Mouse (Mus musculus): Measurements from ENCODE around the gene Galnt18.

Gene Galnt18

DNA sequence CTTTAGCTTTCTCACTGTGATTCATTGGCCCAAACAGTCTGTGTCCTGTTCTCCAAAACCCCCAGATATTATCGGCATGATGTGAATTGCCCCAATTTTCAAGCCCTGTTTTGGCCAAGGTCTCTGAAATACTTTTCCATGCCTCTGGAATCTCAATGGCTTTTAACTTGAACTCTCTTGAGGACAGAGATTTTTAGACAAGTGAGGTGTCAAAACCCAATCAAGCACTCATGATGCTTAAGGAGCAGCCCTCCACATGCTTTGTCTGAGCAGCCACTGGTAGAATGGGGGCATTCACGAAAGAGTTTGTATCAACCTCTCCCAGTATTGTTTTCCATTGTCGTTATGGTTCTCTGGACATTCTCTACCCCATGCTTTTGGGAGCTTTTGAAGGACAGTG lies 9.2 kb downstream of the Galnt18 start:
- DNase-seq: no peak

DNA sequence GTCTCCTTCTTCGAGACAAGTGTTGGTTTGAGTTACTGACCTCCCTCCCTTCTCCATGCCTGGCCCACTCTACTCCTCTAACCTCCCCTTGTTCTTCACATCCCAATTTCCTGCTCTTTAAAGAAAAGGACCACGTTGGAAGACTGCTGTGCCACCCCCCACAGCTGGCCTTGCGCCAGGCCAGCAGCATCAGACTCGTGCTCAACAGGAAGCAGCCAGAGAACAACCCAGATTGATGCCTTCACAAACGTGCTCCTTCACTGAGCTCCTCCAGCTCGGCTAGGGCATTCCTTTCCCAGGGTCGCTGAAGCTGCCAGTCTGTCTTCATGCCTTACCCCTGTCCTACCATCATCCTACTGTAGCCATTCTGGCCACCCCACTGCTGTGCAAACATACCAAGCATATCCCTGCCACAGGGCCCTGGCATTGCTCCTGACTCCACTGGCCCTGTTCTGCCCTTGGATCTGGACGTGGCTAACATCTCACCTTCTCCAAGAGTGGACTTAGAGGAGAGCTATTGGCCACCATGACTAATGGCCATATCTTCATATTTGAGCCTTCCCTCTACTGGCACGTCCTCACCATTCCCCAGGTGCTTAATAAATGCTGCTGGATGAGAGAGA lies 13.5 kb downstream of the Galnt18 start:
- peak; percentile 83 for DNase-seq

DNA sequence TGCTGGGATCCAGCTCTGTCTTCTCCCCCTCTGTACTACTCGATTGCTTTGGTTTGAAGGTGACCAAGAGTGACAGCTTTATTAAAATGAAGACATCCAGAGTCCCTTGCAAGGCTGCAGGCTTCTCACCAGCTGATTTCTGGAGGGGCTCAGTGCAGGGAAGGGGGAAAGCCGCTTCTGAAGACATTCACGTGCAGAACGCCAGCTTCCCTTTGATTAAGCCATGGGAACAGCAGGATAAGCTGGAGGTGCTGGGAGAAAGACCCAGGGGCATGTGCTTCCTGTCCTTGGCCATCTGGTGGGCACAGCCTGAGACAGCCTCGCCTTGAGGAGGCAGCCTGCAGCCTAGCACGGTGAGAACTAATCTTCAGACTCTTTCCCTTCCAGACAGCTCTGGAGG lies 17.0 kb downstream of the Galnt18 start:
- DNase-seq: peak; percentile 62

DNA sequence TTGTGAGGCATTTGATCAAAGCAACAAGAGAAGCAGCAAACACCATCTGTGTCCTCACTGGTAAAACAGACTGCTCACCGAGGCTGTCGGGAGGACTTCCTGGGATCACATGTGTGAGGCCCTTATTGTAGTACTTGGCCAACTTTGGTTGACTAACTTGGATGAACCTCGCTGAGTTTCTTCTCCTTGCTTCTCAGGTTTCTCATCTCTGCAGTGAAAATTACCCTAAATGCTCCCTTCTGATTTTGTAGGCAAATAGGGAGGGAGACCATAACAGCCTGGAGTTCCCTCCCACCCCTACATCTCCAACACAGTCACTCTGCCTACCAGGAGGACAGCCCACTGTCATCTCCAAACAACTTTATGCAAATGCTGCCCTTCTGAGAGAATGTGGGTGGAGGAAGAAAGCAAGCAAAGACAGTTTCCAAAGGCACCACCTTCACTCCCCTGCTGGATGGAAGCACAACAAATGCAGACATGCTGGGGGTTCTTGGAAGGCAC lies 31.2 kb downstream of the Galnt18 start:
- no peak for DNase-seq

DNA sequence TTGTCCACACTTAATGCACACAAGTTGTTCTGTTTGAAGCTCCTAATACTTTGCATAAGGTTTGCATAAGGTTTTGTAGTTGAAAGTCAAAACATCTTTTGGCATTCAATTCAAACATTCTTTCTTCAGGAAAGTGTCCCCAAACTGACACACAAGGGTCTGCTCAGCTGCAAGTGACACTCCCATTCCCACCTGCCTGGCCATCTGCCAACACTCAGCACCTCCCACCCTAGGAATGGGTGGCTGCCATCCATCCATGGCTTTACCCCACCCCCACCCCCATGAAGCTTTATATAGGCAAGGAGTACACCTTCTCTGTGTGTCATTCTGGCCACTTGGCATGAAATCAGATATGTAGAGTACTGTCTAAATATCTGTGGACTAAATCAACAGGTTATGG lies 35.0 kb downstream of the Galnt18 start:
- no peak for DNase-seq

DNA sequence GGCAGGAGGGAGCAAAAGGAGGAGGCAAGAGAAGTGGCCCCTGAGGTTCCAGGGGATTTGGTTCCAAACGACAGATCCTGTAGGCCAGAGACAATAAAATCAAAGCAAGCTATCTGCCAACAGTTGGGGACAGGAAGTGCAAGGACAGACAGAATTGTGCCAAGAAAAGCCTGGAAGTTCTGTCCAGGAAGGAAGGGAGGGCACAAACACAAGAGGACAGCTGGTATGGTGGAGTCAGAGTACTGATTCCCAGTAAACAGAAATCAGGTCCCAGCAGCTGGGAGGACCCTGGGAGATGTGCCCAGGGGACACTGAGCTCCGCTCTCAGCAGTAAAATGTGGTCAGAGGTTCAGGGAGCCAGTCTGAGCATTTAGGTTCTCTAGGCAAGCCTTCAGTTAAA lies 38.2 kb downstream of the Galnt18 start:
- DNase-seq: peak; percentile 97

DNA sequence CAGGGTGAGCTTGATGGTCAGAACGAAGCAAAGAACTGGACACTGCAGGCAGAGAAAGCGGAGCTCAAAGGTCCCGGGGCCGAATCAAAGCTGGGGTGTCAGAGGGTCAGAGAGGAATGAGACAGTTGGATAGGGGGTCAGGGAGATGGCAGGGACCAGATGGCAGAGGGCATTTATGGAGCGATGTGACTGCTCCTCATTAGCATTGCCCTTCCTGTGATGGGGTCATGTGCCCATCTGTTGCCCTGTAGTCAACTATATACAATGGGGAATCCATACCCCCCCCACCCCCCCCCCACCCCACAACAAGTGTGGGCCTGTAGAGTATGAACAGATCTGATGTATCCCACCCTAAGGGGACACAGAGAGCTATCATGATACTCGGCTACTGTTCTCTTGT lies 39.7 kb downstream of the Galnt18 start:
- peak; percentile 81 for DNase-seq

DNA sequence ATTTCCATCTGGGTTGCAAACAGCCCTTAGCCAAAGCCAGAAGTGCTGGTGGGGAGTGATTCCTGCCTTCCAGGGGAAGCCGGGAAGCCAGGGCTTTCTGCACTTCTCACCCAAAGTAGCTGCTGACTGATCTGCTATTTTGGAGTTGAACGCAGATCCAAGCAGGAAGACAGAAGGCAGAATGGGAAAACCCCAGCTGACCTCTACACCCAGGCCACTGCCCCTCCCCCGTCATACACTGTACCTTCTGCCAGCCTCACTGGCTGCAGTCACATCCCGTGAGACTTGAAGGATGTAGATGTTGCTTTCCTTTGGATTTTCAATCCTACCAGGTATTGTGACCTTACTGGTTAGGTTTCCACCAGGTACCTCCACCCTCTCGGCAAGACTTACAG lies 40.4 kb downstream of the Galnt18 start:
- peak; percentile 96 for DNase-seq

DNA sequence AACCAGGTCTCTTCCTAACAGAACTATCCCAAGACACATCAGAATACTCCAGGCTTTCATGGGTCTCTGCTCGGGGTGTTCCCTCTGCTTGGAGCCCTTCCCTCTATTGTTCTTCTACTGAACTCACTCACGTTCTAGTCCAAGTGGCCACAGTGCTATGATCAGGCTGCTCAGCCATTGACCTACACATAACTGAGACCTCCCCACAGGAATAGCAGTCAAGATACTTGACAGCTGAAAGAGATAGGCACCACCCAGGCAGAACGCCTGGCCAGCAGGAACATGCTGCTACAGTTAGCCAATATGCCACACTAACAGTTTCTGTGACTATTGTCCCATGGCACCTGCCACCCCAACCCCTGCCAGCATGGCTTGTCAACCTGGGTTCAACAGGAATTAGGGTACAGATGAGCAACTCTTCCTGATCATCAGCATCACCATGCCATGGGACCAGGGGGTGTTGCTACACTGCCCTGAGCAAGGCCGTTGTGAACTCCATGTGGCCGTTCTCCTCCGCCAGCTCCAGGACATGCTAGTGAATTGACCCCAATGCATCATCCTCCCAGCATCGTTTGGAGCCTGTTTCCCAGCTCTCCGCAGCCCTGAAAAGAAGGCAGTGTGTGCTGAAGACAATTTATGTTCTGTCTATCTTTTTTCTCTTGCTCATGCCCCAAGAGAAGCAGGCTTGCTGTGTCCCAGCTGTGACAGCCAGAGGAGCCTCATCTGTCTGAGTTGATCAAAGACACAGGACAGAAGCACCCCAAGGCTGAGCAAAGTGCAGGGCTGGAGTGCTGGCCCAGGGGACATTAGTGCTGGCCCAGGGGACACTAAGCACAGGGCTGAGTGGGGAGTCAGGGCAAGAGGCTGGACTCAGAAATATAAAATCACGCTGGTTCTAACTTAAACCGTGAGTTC lies 41.1 kb downstream of the Galnt18 start:
- DNase-seq: peak; percentile 93

DNA sequence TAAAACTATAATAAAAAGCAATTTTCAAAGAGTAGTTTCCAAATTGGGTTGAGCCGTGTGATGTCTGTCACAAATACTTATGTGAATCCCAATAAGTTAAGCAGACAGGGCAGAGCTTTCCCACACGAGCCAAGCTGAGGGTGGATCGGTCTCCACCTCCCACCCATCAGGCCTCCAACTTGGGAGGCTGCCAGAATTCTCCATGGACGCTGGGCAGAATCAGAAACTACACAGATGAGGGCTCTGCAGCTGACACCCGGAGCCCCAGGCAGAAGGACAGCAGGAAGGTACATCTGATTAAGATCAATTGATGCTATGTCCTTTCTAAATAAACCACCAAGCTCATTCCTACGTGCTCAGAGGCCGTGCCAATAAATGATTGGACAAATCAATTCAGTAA lies 42.4 kb downstream of the Galnt18 start:
- DNase-seq: peak; percentile 91

DNA sequence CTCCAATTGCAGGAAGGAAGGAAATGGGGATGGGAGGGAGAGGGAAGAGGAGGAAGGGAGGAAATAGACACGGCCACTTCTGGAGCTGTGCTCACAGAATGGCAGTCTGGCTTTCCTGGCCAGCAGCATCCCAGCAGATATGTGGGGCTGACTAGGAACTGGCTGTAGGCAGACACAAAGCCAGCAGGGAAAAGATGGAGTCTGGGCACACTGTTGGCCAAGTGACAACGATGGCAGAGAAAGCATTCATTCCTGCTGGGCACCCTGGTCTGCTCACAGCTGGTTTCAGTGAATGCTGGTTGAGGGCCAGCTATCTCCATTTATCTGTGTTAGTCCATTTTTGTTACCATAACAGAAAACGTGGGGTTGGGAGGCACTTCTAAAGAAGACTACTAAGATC lies 43.4 kb downstream of the Galnt18 start:
- no peak for DNase-seq

DNA sequence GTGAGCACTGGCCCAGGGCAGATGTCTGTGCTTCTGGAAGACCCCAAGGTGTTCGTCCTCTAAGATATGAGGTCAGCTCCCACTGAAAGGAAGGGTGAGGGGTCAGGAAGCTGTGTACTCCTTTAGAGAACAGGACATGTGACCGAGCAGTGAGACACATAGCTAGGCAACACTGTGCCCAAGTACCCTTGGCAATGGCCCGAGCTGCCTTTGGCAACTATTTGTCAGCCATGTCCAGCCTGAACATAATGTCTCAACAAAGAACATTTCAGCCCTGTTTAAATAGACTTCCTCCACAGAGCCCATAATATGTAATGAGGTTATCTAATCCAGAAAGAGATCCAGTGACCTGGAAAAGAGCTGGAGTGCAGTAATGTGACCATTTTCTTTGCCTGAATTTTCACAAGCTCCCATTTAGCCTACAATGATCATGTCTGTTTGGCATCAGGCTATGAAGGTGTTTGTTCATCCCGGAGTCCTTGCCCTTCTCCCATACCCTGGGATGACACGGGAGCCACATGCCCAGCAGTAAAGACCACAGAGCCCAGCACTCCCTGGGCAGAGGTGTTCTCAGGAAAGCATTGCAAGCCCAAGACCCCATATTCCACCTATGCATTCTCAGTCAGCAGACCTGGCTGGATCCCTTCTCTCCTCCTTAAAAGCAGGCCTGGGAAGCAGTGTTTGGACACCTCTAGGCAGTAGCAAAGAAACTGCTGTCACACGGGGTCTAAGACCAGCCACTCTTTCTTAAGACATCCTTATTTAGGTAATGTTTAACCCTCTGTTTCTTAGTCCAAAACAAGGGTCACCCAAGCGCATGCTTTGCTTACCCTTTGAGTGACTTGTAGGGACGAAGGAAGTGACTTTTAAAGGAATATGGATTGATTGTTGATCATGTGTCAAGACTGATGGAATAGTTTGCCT lies 49.2 kb downstream of the Galnt18 start:
- DNase-seq: peak; percentile 94

DNA sequence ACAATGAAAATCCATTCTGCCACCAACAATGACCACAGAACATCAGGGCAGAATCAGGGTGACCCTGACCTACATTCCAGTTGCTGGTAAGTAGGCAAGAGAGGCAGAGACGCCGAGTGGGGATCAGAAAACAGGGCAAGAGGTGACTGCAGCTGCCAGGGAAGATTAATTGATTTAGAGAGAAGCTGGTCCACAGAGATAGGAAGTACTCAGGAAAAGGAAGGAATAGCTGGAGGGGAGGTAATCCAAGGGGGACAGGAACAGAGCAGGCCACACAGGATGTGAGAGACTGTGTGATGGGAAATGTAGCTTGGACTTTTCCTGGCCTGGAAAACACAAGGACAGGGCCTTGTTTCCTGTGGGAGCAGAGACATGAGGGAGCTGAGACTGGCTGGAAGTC lies 52.8 kb downstream of the Galnt18 start:
- peak; percentile 98 for DNase-seq

DNA sequence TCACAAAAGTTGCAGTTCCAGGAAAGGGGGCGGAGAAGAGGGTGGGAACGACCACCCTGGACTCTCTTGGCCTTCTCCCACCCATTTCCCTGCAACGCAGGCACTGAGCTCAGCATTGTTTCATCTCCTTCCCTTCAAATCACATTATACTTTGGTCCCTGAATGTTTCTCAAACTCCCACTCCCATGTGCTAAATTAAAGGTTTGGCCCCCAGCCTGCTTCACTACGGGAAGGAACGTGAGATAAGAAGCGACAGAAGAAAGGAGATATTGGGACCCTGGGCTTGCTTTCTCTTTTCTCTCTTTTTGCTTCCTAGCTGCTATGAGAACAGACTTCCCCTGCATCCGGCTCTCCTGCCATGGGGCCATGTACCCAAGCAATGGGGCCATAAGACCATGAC lies 55.0 kb downstream of the Galnt18 start:
- DNase-seq: no peak

DNA sequence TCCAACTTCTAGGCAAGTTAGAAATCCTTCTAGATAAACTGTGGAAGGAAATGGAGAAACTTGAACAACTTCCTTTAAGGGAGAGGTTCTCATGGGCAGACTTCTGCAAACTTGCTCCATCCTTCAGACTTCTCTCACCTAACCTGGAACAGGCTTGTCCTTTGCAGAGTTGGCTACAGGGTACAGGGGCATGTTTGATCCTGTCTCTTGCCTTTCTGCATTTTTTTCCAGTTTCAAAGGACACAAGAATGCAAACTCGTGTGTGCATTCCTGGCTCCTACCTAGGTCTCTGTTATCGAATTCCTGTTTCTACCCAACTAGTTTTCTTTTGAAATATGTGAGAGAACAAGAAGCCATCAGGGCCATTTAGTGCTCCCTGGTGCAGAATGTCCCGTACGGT lies 55.8 kb downstream of the Galnt18 start:
- no peak for DNase-seq

DNA sequence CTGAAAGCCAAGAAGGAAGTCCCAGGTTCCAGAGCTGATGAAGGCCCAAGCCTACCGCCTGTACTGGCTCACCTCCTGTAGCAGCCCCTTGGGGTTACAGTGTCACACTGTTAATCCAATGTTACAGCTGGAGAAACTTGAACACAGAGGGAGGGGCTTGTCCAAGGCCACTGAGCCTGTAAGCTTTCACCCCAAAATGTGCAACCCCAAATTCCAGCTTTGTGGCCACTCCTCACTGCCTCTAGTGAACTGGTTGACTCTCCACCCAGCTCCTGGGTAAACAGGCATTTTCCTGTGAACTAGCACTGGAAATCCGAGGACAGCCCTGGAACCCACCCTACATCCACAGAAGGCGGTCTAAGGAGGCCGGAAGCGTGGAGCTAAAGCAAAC lies 58.5 kb downstream of the Galnt18 start:
- peak; percentile 92 for DNase-seq

DNA sequence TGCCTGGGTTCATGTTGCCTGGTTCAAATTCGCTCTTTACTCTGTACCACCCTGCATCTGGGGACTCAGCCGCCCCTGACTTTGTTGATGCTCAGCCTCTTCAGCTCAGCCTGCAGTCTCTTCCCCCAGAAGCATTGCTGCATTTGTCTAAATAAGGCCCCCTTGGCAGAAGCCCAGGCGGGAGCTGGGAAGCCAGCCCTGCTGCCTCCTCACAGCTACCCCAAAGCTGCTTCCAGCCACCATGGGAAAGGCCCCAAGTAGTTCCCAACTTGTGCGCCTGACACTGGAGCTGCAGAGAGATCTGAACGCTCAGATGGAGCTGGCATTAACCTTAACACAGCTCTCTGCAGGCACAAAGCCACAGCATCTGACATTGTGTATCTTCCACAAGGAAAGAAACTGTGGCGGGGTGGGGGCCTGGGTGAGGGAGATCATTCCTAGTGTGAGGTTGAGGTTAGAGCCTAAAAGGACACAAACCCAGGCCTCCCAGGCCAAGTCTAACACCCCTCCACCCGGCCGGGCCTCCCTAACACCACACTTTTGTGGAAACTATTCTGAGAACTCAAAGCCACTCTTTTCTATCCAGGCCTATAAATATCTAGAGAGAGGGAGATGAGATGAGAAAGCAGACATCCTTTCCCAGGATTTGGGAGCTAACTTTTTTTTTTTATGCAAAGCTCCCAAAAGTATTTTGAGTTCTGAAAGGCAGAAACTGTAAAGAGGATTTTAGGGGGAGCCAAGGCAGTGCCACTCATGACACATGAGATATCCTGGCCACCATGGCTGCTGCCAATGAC lies 59.1 kb downstream of the Galnt18 start:
- peak; percentile 96 for DNase-seq

DNA sequence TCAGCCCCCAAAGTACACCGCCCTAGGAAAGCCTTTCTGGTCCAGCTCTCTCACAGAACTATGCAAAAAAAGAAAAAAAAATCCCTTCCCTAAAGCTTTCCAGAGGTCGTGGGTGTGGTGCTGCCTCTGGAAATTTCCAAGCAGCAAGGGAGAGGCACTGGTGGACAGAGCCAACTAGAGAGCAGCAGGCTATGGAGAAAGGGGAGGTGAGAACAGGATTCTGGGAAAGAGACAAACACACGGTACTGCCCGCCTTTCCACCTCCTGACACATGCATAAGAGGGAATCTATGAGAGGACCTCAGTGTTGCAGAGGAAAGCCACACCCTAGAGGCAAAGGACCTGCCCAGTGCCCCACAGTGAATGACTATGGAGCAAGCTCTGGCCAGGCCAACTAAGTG lies 60.9 kb downstream of the Galnt18 start:
- DNase-seq: peak; percentile 97

DNA sequence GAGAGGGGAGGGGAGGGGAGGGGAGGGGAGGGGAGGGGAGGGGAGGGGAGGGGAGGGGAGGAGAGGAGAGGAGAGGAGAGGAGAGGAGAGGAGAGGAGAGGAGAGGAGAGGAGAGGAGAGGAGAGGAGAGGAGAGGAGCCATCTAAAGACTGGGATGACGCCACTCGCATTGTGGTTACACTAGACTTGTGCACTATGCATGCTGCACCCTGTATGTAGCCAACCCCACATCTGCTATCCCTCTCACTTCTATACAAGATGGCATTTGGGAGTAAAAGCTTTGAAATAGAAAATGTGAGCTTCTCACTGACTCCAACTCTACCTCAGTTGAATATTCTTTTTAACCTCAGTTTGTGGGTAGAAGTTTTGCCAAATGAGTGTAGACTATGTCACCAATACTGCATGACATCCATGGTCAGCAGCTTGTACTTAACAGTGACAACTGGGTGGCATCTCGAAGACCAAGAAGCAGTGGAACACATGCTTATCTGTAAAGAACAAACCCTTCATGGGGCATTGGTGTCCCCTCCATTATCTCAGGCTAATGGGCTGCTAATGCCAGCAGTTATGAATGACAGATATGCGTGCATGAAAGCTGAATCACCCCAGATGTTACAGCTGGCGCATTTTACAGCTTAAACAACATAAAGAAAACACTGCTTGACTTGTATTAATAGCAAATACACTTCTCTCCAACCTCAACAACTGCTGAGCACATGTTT lies 65.0 kb downstream of the Galnt18 start:
- DNase-seq: no peak

DNA sequence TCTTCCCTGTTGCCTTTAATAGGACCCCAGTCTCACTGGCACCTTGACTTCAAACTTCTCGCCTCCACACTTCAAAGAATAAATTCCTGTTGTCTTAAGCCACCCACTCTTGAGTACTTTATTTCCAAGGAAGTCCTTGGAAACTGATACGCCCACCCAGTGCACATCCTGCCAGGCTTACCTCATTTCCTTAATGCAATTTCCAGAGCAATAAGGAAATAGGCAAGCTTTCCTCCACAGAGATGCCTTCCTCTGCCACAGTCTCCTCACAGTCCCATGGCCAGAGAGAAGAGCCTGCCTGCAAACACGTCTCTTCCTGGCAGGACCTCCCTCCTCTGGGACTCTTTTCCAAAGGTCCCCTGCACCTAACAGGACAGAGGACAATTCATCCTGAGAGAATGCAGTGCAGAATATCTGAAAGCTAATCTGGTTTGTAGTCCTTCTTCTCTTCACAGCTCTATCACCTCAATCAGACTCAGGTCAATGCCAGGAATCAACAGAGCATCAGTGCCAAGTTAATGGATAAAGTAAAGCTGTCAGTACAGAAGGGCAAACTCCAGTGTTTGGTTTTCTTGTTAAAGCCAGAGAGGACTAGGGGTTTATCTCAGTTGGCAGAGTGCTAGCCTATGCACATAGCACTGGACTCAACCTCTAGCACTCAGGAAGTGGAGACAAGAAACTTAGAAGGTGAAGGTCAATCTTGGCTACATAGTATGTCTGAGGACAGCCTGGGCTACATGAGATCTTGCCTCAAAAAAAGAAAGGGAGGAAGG lies 65.8 kb downstream of the Galnt18 start:
- peak; percentile 97 for DNase-seq

DNA sequence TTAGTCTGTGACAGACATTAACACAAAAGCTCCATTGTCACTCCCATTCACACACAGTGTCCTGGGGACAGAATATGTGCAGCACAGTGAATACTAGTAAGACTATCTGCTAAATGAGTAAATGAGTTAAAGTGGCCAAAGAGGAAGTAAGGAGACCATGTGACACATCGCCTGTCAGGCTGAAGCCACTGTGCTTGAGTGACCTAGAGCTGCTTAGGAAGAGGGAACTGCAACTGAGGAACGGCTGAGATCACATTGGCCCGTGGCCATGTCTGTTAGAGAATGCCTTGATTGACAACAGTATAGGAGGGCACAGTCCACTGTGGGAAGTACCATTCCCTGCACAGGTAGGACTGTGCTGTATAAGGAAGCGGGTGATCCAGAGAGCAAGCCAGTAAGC lies 67.0 kb downstream of the Galnt18 start:
- no peak for DNase-seq

Measured in heart, adult 11 months (tissue).